Mouse (Mus musculus) lung, adult 2 months (tissue): ENCODE measurements around the gene Olfr342. TPM values are rescaled to one million over a fixed set of nuclear protein-coding genes. Genes with fewer than 3 reads are reported as not detected.

ENCODE experiments used
- DNase-seq: peaks from one replicate; pipeline ENCODE4 v3.0.0; 2022
- H3K4me1 ChIP-seq: fragments of 200-500 bp; 2 replicates; pipeline ENCODE4 v1.6.1; 2011; ENCODE audit warnings: low read length; ENCODE audit not compliant: control insufficient read depth, insufficient read depth
- H3K4me3 ChIP-seq: fragments of 200-500 bp; replicated peaks from 2 replicates; pipeline ENCODE3; 2011; ENCODE audit warnings: low read depth, mild to moderate bottlenecking, control low read depth, low read length; ENCODE audit errors: extremely low read depth
- CTCF ChIP-seq: fragments of 200-500 bp; IDR thresholded peaks from 2 replicates; pipeline ENCODE4 v1.5.1; 2011; ENCODE audit warnings: mild to moderate bottlenecking, low read length, control low read depth; ENCODE audit not compliant: insufficient read depth
- POLR2A ChIP-seq: fragments of 200-500 bp; IDR thresholded peaks from 2 replicates; pipeline ENCODE4 v1.6.1; 2011; ENCODE audit warnings: low read depth, mild to moderate bottlenecking, control low read depth, low read length, borderline replicate concordance; ENCODE audit errors: extremely low read depth
- WGBS: fragments of 180-500 bp; shearing (Covaris S2); methylation state at CpG from one replicate; pipeline ENCODE4 v1.1.7; 2018; 5-methylcytosine and 5-hydroxymethylcytosine counted together
- polyA plus RNA-seq: library from polyadenylated mRNA; depleted of rRNA; stranded (reverse); fragments of >200 nt; gene quantifications from 2 replicates; pipeline ENCODE4 v1.2.3, GENCODE M21; 2012; rRNA removed

Olfr342 gene
- not detected in 2 replicates for polyA plus RNA-seq

GRCm38 (mm10) chr2:36524698-36525097 is at the start of gene Olfr342:
Gene Olfr342 (plus strand): TSS chr2:36524998.
- no peak within 1 kb of the TSS for H3K4me3 ChIP-seq
- no peak for DNase-seq
- H3K4me1 ChIP-seq = no peaks in the 10 kb centered on the region
- no peak for TF ChIP-seq POLR2A
- 49% methylated on average over 3 of the region's 3 CpGs for WGBS

GRCm38 (mm10) chr2:36482368-36482767 is 42.4 kb upstream of the Olfr342 start, which contains the start of gene Olfr341:
Gene Olfr341 (minus strand): TSS chr2:36482468.
- Histone ChIP-seq H3K4me3 (no peak within 1 kb of the TSS), H3K4me1 (no peaks in the 10 kb centered on the region)
- TF ChIP-seq POLR2A = no peak
- no peak for TF ChIP-seq CTCF
- DNase-seq = no peak

GRCm38 (mm10) chr2:36565156-36565555 is 40.4 kb downstream of the Olfr342 start:
- TF ChIP-seq CTCF (no peak), POLR2A (no peak)
- no peaks in the 10 kb centered on the region for H3K4me1 ChIP-seq
- no peak overlapping the region for H3K4me3 ChIP-seq
- no peak for DNase-seq

DNA sequence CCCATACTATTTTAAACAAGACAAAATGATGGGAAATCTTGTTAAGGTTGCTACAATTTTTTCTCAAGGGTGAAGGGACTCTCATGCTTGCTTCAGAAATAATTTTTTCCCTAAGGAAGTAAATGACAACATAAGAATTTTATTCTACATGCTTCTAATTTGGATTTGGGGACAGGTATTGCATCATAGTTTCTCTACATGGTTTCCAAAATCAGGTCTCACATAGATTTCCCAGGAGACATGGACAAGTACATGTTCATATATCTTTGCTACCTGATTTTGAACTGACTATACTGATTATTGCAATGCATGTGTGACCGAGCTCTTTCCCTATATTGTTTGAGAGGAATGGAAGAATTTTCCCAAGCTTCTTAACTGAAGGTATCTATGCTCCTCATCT is 41.6 kb downstream of the Olfr342 start, which contains the start of gene Olfr344:
Olfr344 (plus strand) TSS at position 301 of the 400 bp plus-strand sequence.
- no peak for DNase-seq
- 71% methylated on average over 1 of the region's 1 CpGs for WGBS
- H3K4me3 ChIP-seq = no peak within 1 kb of the TSS
- H3K4me1 ChIP-seq = no peaks in the 10 kb centered on the region
- TF ChIP-seq CTCF = no peak
- TF ChIP-seq POLR2A = no peak

DNA sequence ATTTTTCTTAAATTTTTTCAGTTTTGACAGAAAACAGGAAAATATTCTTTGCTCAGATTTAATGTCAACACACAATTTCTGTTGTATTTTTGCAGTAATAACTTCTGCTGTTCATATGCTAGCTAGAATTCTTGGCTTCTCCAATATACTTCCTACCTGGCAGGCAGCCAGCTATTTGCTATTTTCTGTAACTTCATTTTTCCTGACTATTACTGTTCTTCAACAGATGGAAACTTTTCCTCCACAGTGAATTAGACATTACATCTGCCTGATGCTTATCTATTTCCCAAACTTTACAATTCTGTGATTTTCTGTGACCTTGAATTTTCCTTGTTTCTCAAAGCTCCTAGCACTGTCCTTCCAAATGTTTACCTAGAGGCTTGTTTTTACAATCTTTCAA is 42.2 kb downstream of the Olfr342 start:
- TF ChIP-seq POLR2A = no peak
- TF ChIP-seq CTCF = no peak
- Histone ChIP-seq H3K4me1 (no peaks in the 10 kb centered on the region), H3K4me3 (no peak overlapping the region)
- no peak for DNase-seq

DNA sequence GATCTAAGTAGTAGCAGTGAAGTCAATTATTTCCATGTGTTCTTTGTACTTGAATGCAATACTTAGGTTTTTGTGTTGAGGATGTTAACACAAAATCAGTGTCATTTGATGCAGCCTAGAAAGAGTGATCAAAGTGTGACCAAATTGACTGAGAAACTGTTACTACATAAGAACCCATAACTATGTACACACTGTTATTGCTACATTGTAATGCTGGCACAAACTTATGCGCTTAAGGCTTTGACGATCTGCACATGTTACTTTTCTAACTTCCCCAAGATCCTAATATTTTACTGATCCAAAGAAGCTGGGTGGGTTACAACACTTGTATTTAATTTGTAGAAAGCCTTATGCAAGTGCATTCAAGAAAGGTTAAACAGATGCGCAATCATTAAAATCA is 43.0 kb downstream of the Olfr342 start:
- TF ChIP-seq POLR2A (no peak), CTCF (no peak)
- Histone ChIP-seq H3K4me3 (no peak overlapping the region), H3K4me1 (no peaks in the 10 kb centered on the region)
- no peak for DNase-seq
- 88% methylated on average over 3 of the region's 3 CpGs for WGBS

Other genes with a start within 250 kb of the Olfr342 start
- gene Olfr338, start 151.5 kb upstream of the Olfr342 start, polyA plus RNA-seq = not detected in 2 replicates
- not detected in 2 replicates for gene Olfr339, start 106.1 kb upstream of the Olfr342 start, polyA plus RNA-seq
- gene Olfr340, start 72.4 kb upstream of the Olfr342 start, polyA plus RNA-seq = not detected in 2 replicates
- not detected in 2 replicates for gene Olfr341, start 42.5 kb upstream of the Olfr342 start, polyA plus RNA-seq
- not detected in 2 replicates for gene Olfr344, start 41.7 kb downstream of the Olfr342 start, polyA plus RNA-seq
- gene Olfr345, start 115.0 kb downstream of the Olfr342 start, polyA plus RNA-seq = not detected in 2 replicates
- not detected in 2 replicates for gene Olfr346, start 160.8 kb downstream of the Olfr342 start, polyA plus RNA-seq
- gene Olfr347, start 206.9 kb downstream of the Olfr342 start, polyA plus RNA-seq = not detected in 2 replicates